Mouse (Mus musculus) CH12F3 (cell line): ENCODE measurements around the gene Ube2i.

Source experiments
- in situ Hi-C: fragments of 300-500 bp; cut with MboI; formaldehyde crosslinking; loops from 2 replicates; pipeline ENCODE4 v1.14.3; 2020; ENCODE audit warnings: low sequenced_read_pairs

The Ube2i gene

GRCm38 (mm10) chr17:25274571-25275346 is at the start of gene Ube2i:
TSS of gene Ube2i (minus strand) at chr17:25274622.
- in situ Hi-C loops = no loop called here

- in situ Hi-C loops = no loop called here
Measured at GRCm38 (mm10) chr17:25322930-25323329, 48.5 kb upstream of the Ube2i start.

GRCm38 (mm10) chr17:25320819-25321218 is 46.4 kb upstream of the Ube2i start:
- in situ Hi-C loops = no loop called here

- in situ Hi-C loops = no loop called here
Measured at GRCm38 (mm10) chr17:25318354-25318753, 43.9 kb upstream of the Ube2i start, which contains the start of gene Prss29. TSS of gene Prss29 (plus strand) at chr17:25318654.

GRCm38 (mm10) chr17:25308346-25308745 is 33.9 kb upstream of the Ube2i start, which contains the start of gene Prss28:
TSS of gene Prss28 (plus strand) at chr17:25308646.
- in situ Hi-C loops = no loop called here

- in situ Hi-C loops = no loop called here
Measured at GRCm38 (mm10) chr17:25298094-25298493, 23.7 kb upstream of the Ube2i start, which contains the start of gene Prss34. TSS of gene Prss34 (plus strand) at chr17:25298394.

GRCm38 (mm10) chr17:25294111-25294510 is 19.7 kb upstream of the Ube2i start:
- in situ Hi-C loops = no loop called here

GRCm38 (mm10) chr17:25293495-25293894 is 19.1 kb upstream of the Ube2i start:
- in situ Hi-C loops = no loop called here

- in situ Hi-C loops = no loop called here
Measured at GRCm38 (mm10) chr17:25290411-25290810, 16.0 kb upstream of the Ube2i start.

- in situ Hi-C loops = no loop called here
Measured at GRCm38 (mm10) chr17:25288842-25289241, 14.4 kb upstream of the Ube2i start.

- in situ Hi-C loops = no loop called here
Measured at GRCm38 (mm10) chr17:25285033-25285432, 10.6 kb upstream of the Ube2i start.

- in situ Hi-C loops = no loop called here
Measured at GRCm38 (mm10) chr17:25282133-25282532, 7.7 kb upstream of the Ube2i start.

- in situ Hi-C loops = no loop called here
Measured at GRCm38 (mm10) chr17:25275833-25276232, 1.4 kb upstream of the Ube2i start.

- in situ Hi-C loops = no loop called here
Measured at GRCm38 (mm10) chr17:25273706-25274501, 518 bp downstream of the Ube2i start.

GRCm38 (mm10) chr17:25272951-25273705 is 1.3 kb downstream of the Ube2i start:
- in situ Hi-C loops = no loop called here

- in situ Hi-C loops = no loop called here
Measured at GRCm38 (mm10) chr17:25272326-25272725, 2.1 kb downstream of the Ube2i start.

- in situ Hi-C loops = no loop called here
Measured at GRCm38 (mm10) chr17:25270795-25271335, 3.6 kb downstream of the Ube2i start.

GRCm38 (mm10) chr17:25264453-25264852 is 10.0 kb downstream of the Ube2i start:
- in situ Hi-C loops = no loop called here

GRCm38 (mm10) chr17:25257804-25258261 is 16.6 kb downstream of the Ube2i start:
- in situ Hi-C loops = no loop called here

- in situ Hi-C loops = no loop called here
Measured at GRCm38 (mm10) chr17:25256140-25256754, 18.2 kb downstream of the Ube2i start, which contains the start of gene Baiap3. TSS of gene Baiap3 (minus strand) at chr17:25256364.
